Mouse (Mus musculus): ENCODE results near the gene Esp38.
"Not testable (repeated sequence)": the region's sequence is repeated elsewhere in the genome, so short reads cannot be mapped to it uniquely, and the experiment has no call there.

Esp38 gene

GRCm38 (mm10) chr17:39950220-39950619 is at the start of gene Esp38:
Esp38 (plus strand) TSS chr17:39950520.
- DNase-seq (ENCODE audit: low spot score) = no peak

- not testable (repeated sequence) for DNase-seq (ENCODE audit: low spot score)
Observed at GRCm38 (mm10) chr17:39902928-39903545, 47.3 kb upstream of the Esp38 start.
